Comparison of ENCODE assay signal across 14 mouse cellular contexts in the genomic region with DNA sequence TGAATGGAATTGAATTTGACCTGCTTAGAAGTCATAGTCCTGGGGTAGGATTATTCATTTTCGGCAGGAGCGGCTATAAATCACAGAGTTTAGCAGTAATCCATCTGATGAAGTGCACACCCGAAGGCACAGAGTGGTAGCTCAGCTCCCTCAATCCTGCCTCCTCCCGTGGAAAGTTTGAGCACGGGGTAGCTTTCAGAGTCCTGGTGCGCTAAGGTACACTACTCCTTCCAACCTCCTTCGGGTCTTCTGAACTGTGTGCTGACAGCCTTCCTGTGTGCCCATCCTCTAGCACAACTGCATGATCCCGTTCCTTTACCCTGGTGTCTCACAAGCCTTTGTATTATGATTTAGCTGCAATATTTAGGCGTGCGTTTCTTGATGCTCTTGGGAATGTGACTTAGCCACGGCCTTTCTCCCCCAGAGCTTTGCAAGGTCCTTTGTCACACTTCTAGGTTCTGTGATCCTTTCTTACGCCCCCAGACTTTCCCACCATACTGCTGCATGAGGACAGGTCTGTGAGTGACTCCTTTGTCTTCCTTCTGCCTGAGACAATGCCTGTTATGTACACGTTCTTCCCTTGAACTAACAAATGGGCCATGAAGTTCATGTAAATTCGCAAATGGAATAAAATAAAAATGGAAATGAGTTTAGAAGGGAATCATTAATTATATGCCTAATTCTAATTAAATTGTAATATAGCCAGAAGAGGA. TPM values are rescaled to one million over a fixed set of nuclear protein-coding genes. Genes with fewer than 3 reads are reported as not detected.
A peak's percentile ranks its signal among the peaks of the same experiment; 100 is the strongest.
DNase-seq lines count a peak whose midpoint lies in the region; ATAC-seq and TF ChIP-seq lines count a peak whose summit lies in the region.
"Had no signal": no experiment of that assay in that cellular context is flagged by ENCODE, and none has a peak within 500 bp of the region (broad histone marks: within the 10 kb centered on the region; RNA-seq: fewer than 3 reads in every experiment).

No protein-coding gene starts in this region.

- H3K36me3 ChIP-seq in kidney, postnatal 0 days (ENCODE audit: insufficient read depth, low read length) = peaks cover 3% of the 10 kb centered on the region
- H3K36me3 ChIP-seq in forebrain, embryonic 15.5 days = peaks cover 5% of the 10 kb centered on the region; the same call in 1 of the 2 replicates
- peaks cover 4% of the 10 kb centered on the region; the same call in 1 of the 2 replicates for H3K36me3 ChIP-seq in hindbrain, postnatal 0 days (ENCODE audit: insufficient read depth, low read length)
- H3K36me3 ChIP-seq in neural tube, embryonic 13.5 days = peaks cover 7% of the 10 kb centered on the region

- peak overlapping the region; percentile 60; the same call in 1 of the 2 replicates for H3K27ac ChIP-seq in kidney, postnatal 0 days
- H3K27ac ChIP-seq in forebrain, embryonic 15.5 days (replicated peaks) = 0 out of 2 replicates have a peak overlapping the region, but pooled peaks have one; percentile 34
- H3K27ac ChIP-seq in hindbrain, postnatal 0 days = no peak overlapping the region
- peak overlapping the region; percentile 80 for H3K27ac ChIP-seq in neural tube, embryonic 13.5 days (replicated peaks)

- peaks cover 10% of the 10 kb centered on the region; the same call in 1 of the 2 replicates for H3K4me1 ChIP-seq in kidney, postnatal 0 days (replicated peaks; ENCODE audit: insufficient read depth, low read length)
- H3K4me1 ChIP-seq in forebrain, embryonic 15.5 days = peaks cover 28% of the 10 kb centered on the region
- H3K4me1 ChIP-seq in hindbrain, postnatal 0 days (ENCODE audit: insufficient read depth, low read length) = no peaks in the 10 kb centered on the region; the same call in 1 of the 2 replicates
- H3K4me1 ChIP-seq in neural tube, embryonic 13.5 days (replicated peaks) = peaks cover 45% of the 10 kb centered on the region

- no peaks in the 10 kb centered on the region for H3K27me3 ChIP-seq in kidney, postnatal 0 days (ENCODE audit: insufficient read depth, low read length)
- no peaks in the 10 kb centered on the region for H3K27me3 ChIP-seq in forebrain, embryonic 15.5 days
- no peaks in the 10 kb centered on the region for H3K27me3 ChIP-seq in hindbrain, postnatal 0 days (ENCODE audit: insufficient read depth, low read length)
- H3K27me3 ChIP-seq in neural tube, embryonic 13.5 days = no peaks in the 10 kb centered on the region
- H3K27me3 ChIP-seq: megakaryocyte, embryonic 14.5 days had no signal

- no peak for DNase-seq in kidney, postnatal 0 days (ENCODE audit: low spot score)
- DNase-seq in kidney, adult 8-10 months = no peak
- no peak for DNase-seq in hindbrain, postnatal 0 days (ENCODE audit: low spot score)
- DNase-seq in spleen, adult 18-20 months = no peak
- DNase-seq in T-cell, adult 2 months (ENCODE audit: low spot score) = no peak
- DNase-seq in adrenal gland, postnatal 14 days = no peak
- DNase-seq: cerebellum, adult 8-10 months; gastrocnemius, postnatal 36 days; lung, adult 18-20 months; thymus, postnatal 4 days had no signal

- no peaks in the 10 kb centered on the region for H3K9me3 ChIP-seq in kidney, postnatal 0 days (replicated peaks; ENCODE audit: low read length)
- H3K9me3 ChIP-seq in forebrain, embryonic 15.5 days = no peaks in the 10 kb centered on the region
- no peaks in the 10 kb centered on the region for H3K9me3 ChIP-seq in hindbrain, postnatal 0 days (ENCODE audit: low read length)
- no peaks in the 10 kb centered on the region for H3K9me3 ChIP-seq in neural tube, embryonic 13.5 days
- H3K9me3 ChIP-seq: megakaryocyte, embryonic 14.5 days had no signal

- WGBS in kidney, postnatal 0 days = 52% methylated on average over 14 of the region's 14 CpGs
- WGBS in forebrain, embryonic 15.5 days = 37% methylated on average over 14 of the region's 14 CpGs
- 33% methylated on average over 14 of the region's 14 CpGs for WGBS in hindbrain, postnatal 0 days
- WGBS in neural tube, embryonic 13.5 days = 28% methylated on average over 14 of the region's 14 CpGs

- no peak overlapping the region for H3K9ac ChIP-seq in kidney, postnatal 0 days (ENCODE audit: low read depth, low read length)
- H3K9ac ChIP-seq in forebrain, embryonic 15.5 days (replicated peaks) = no peak overlapping the region
- H3K9ac ChIP-seq in hindbrain, postnatal 0 days (replicated peaks; ENCODE audit: low read length) = no peak overlapping the region
- peak overlapping the region; percentile 51; the same call in 1 of the 2 replicates for H3K9ac ChIP-seq in neural tube, embryonic 13.5 days

- TF ChIP-seq CTCF in kidney, postnatal 0 days (IDR thresholded peaks at IDR 0.05; ENCODE audit: low read depth) = no peak
- no peak for TF ChIP-seq CTCF in hindbrain, postnatal 0 days (IDR thresholded peaks at IDR 0.05; ENCODE audit: low read depth)

- H3K4me2 ChIP-seq in kidney, postnatal 0 days (ENCODE audit: low read length) = no peak overlapping the region
- H3K4me2 ChIP-seq in forebrain, embryonic 15.5 days (replicated peaks) = peak overlapping the region; percentile 14
- no peak overlapping the region for H3K4me2 ChIP-seq in hindbrain, postnatal 0 days (ENCODE audit: low read depth, low read length)
- peak overlapping the region; percentile 36 for H3K4me2 ChIP-seq in neural tube, embryonic 13.5 days

- ATAC-seq in kidney, postnatal 0 days (replicated peaks; ENCODE audit: low FRiP score, low read depth) = no peak
- peak; percentile 64; the same call in 1 of the 2 replicates for ATAC-seq in forebrain, embryonic 15.5 days (replicated peaks)
- 0 out of 2 replicates have a peak, but pooled peaks have one; percentile 47 for ATAC-seq in hindbrain, postnatal 0 days
- ATAC-seq in neural tube, embryonic 13.5 days (ENCODE audit: low read depth) = peak; percentile 70; the same call in 1 of the 2 replicates
- ATAC-seq: activated CD4-positive, CD25-positive, alpha-beta regulatory T cell, adult 4 months had no signal

- no peak overlapping the region for H3K4me3 ChIP-seq in kidney, postnatal 0 days (replicated peaks; ENCODE audit: low read depth, low read length)
- H3K4me3 ChIP-seq in forebrain, embryonic 15.5 days = no peak overlapping the region
- no peak overlapping the region for H3K4me3 ChIP-seq in hindbrain, postnatal 0 days (ENCODE audit: low read length)
- H3K4me3 ChIP-seq in neural tube, embryonic 13.5 days = 0 out of 2 replicates have a peak overlapping the region, but pooled peaks have one; percentile 0
- H3K4me3 ChIP-seq: megakaryocyte, embryonic 14.5 days had no signal

RNA-seq across cellular contexts. Expression of a gene that starts 11.8 kb away (rescaled TPM):
- polyA plus RNA-seq in kidney, postnatal 0 days (2015; fragmentation: Nextera tagmentation; extraction: Ambion mirVana) = 7.1 and 7.6 TPM in 2 replicates
- 19.0 TPM in 2 replicates for polyA plus RNA-seq in forebrain, embryonic 15.5 days (2015; fragmentation: Nextera tagmentation; extraction: Ambion mirVana)
- 9.6 and 11.4 TPM in 2 replicates for total RNA-seq in hindbrain, postnatal 0 days (2014; rRNA removed)
- polyA plus RNA-seq in hindbrain, postnatal 0 days (2015; fragmentation: Nextera tagmentation; extraction: Ambion mirVana) = 3.6 and 4.3 TPM in 2 replicates
- polyA plus RNA-seq in neural tube, embryonic 13.5 days (2015; fragmentation: Nextera tagmentation; extraction: Ambion mirVana) = 16.8 and 20.1 TPM in 2 replicates
- total RNA-seq in adrenal gland, postnatal 14 days (2021) = 32.5 and 41.5 TPM in 2 replicates

Comparison
In these comparisons a context has a peak if more than half of its experiments do, and no peak if none do; other contexts are left out.
1. H3K4me2 ChIP-seq: peak in forebrain, embryonic 15.5 days (single experiment) and neural tube, embryonic 13.5 days (single experiment); none in kidney, postnatal 0 days (single experiment) and hindbrain, postnatal 0 days (single experiment).